Mouse (Mus musculus): ENCODE data around the gene Grsf1.

Gene Grsf1

GRCm38 (mm10) chr5:88688583-88689187 lies 12.7 kb upstream of the Grsf1 start:
- no peak for DNase-seq (ENCODE audit: low spot score)

GRCm38 (mm10) chr5:88687996-88688406 lies 12.0 kb upstream of the Grsf1 start:
- no peak for DNase-seq (ENCODE audit: low spot score)

GRCm38 (mm10) chr5:88685745-88686299 lies 9.9 kb upstream of the Grsf1 start:
- no peak for DNase-seq (ENCODE audit: low spot score)

GRCm38 (mm10) chr5:88685306-88685705 lies 9.3 kb upstream of the Grsf1 start:
- no peak for DNase-seq (ENCODE audit: low spot score)

- DNase-seq (ENCODE audit: low spot score) = no peak
Measured at GRCm38 (mm10) chr5:88684226-88684625, 8.3 kb upstream of the Grsf1 start.

GRCm38 (mm10) chr5:88683706-88684105 lies 7.7 kb upstream of the Grsf1 start:
- no peak for DNase-seq (ENCODE audit: low spot score)

- DNase-seq (ENCODE audit: low spot score) = no peak
Measured at GRCm38 (mm10) chr5:88680567-88680966, 4.6 kb upstream of the Grsf1 start.

- DNase-seq (ENCODE audit: low spot score) = no peak
Measured at GRCm38 (mm10) chr5:88679341-88679740, 3.4 kb upstream of the Grsf1 start.

- no peak for DNase-seq (ENCODE audit: low spot score)
Measured at GRCm38 (mm10) chr5:88678929-88679328, 3.0 kb upstream of the Grsf1 start.

- DNase-seq (ENCODE audit: low spot score) = no peak
Measured at GRCm38 (mm10) chr5:88674703-88675442, 1.1 kb downstream of the Grsf1 start.

- no peak for DNase-seq (ENCODE audit: low spot score)
Measured at GRCm38 (mm10) chr5:88663875-88664274, 12.1 kb downstream of the Grsf1 start.

- no peak for DNase-seq (ENCODE audit: low spot score)
Measured at GRCm38 (mm10) chr5:88663151-88663550, 12.8 kb downstream of the Grsf1 start.

GRCm38 (mm10) chr5:88657868-88658267 lies 18.1 kb downstream of the Grsf1 start:
- no peak for DNase-seq (ENCODE audit: low spot score)

- DNase-seq (ENCODE audit: low spot score) = no peak
Measured at GRCm38 (mm10) chr5:88652589-88652988, 23.4 kb downstream of the Grsf1 start.

GRCm38 (mm10) chr5:88649250-88650173 lies 26.5 kb downstream of the Grsf1 start:
- no peak for DNase-seq (ENCODE audit: low spot score)

GRCm38 (mm10) chr5:88645405-88645804 lies 30.6 kb downstream of the Grsf1 start:
- DNase-seq (ENCODE audit: low spot score) = no peak

GRCm38 (mm10) chr5:88644901-88645300 lies 31.1 kb downstream of the Grsf1 start:
- no peak for DNase-seq (ENCODE audit: low spot score)

- no peak for DNase-seq (ENCODE audit: low spot score)
Measured at GRCm38 (mm10) chr5:88643491-88643890, 32.5 kb downstream of the Grsf1 start.

GRCm38 (mm10) chr5:88642786-88643185 lies 33.2 kb downstream of the Grsf1 start:
- DNase-seq (ENCODE audit: low spot score) = no peak

GRCm38 (mm10) chr5:88634076-88634475 lies 41.9 kb downstream of the Grsf1 start:
- no peak for DNase-seq (ENCODE audit: low spot score)

GRCm38 (mm10) chr5:88632463-88632862 lies 43.5 kb downstream of the Grsf1 start:
- DNase-seq (ENCODE audit: low spot score) = no peak

GRCm38 (mm10) chr5:88631545-88631944 lies 44.4 kb downstream of the Grsf1 start:
- no peak for DNase-seq (ENCODE audit: low spot score)
